Mouse (Mus musculus) midbrain, embryonic 10.5 days (tissue): ENCODE data around the gene Zfp36l3. TPM values are rescaled to one million over a fixed set of nuclear protein-coding genes. Genes with fewer than 3 reads are reported as not detected.
"Not testable (repeated sequence)": the region's sequence is repeated elsewhere in the genome, so short reads cannot be mapped to it uniquely, and the experiment has no call there.

Source experiments
- DNase-seq: peaks from one replicate; pipeline ENCODE4 v3.0.0-alpha.2; 2017; ENCODE audit warnings: low spot score
- H3K27ac ChIP-seq: fragments of 300-500 bp; sonication (generic); replicated peaks from 2 replicates; pipeline ENCODE4 v1.5.1; 2016; ENCODE audit warnings: mild to moderate bottlenecking
- H3K27me3 ChIP-seq: fragments of 300-500 bp; sonication (generic); 2 replicates; pipeline ENCODE4 v1.6.1; 2016; ENCODE audit warnings: low read depth, mild to moderate bottlenecking; ENCODE audit not compliant: poor library complexity, severe bottlenecking
- H3K36me3 ChIP-seq: fragments of 300-500 bp; sonication (generic); 2 replicates; pipeline ENCODE4 v1.6.1; 2016; ENCODE audit warnings: mild to moderate bottlenecking, moderate library complexity
- H3K4me1 ChIP-seq: fragments of 300-500 bp; sonication (generic); 2 replicates; pipeline ENCODE4 v1.6.1; 2016
- H3K4me3 ChIP-seq: fragments of 300-500 bp; sonication (generic); 2 replicates; pipeline ENCODE4 v1.5.1; 2016; ENCODE audit warnings: mild to moderate bottlenecking, moderate library complexity
- H3K9me3 ChIP-seq: fragments of 300-500 bp; sonication (generic); replicated peaks from 2 replicates; pipeline ENCODE4 v1.6.1; 2016; ENCODE audit warnings: mild to moderate bottlenecking
- WGBS: fragments of 180-500 bp; shearing (Covaris S2); methylation state at CpG from one replicate; pipeline ENCODE4 v1.1.7; 2016; 5-methylcytosine and 5-hydroxymethylcytosine counted together
- polyA plus RNA-seq: library from polyadenylated mRNA; unstranded; fragments of >200 nt; fragmentation: Nextera tagmentation; extraction: Ambion mirVana; gene quantifications from 2 replicates; pipeline ENCODE4 v1.2.1, GENCODE M21; 2016

Zfp36l3 gene
- 0.07 TPM in 1 of 2 replicates, not detected in the other for polyA plus RNA-seq

DNA sequence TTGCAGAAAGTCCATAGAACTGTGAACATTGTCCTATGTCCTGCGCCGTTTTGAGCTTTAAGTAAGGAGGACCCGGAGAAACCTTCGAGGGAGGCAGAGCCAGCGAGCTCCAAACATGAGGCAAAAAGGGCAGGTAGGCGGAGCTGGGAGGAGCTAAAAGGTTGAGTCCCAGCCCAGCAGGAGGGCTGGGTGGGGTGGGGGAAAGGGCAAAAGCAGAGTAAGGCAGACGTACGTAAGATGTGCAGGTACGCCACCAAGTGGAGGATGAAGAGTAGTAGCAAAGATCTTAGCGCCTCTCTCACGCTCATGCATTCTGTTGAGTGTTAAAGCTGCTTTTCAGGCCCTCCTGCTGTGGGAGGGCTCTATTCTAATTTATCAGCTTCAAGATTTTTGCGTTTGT lies at the start of gene Zfp36l3:
Gene Zfp36l3 (minus strand): TSS at position 119 of the 400 bp plus-strand sequence.
- no peak within 1 kb of the TSS for H3K4me3 ChIP-seq
- 89% methylated on average over 12 of the region's 12 CpGs for whole genome bisulfite sequencing

DNA sequence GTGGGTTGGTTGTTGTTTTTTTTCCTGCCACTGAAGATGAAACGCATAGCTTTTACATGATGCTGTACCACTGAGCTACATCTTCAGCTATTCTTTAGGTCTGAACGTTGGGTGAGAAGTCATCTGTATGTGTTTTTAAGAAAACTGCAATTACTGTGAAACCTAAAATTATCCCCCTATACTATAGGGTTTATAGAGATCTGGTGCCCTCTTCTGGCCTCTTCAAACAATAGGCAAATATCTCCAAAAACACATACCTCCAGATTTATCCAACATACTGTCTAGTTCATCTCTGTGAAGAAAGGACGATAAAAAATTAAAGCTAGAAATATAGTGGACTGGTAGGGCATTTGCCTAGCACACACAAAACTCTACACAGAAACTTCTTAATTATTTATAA lies 22.9 kb upstream of the Zfp36l3 start:
- H3K9me3 ChIP-seq = no peaks in the 10 kb centered on the region
- WGBS = 36% methylated on average over 3 of the region's 3 CpGs
- no peak overlapping the region for H3K27ac ChIP-seq
- no peak for DNase-seq
- no peaks in the 10 kb centered on the region for H3K36me3 ChIP-seq
- no peaks in the 10 kb centered on the region for H3K4me1 ChIP-seq
- H3K27me3 ChIP-seq = no peaks in the 10 kb centered on the region
- H3K4me3 ChIP-seq = no peak overlapping the region

More for the DNA sequence above, at the start of gene Zfp36l3:
- Histone ChIP-seq H3K9me3 (peaks cover 25% of the 10 kb centered on the region), H3K4me1 (no peaks in the 10 kb centered on the region), H3K27ac (no peak within 1 kb of the TSS), H3K27me3 (no peaks in the 10 kb centered on the region), H3K36me3 (no peaks in the 10 kb centered on the region)
- no peak for DNase-seq

DNA sequence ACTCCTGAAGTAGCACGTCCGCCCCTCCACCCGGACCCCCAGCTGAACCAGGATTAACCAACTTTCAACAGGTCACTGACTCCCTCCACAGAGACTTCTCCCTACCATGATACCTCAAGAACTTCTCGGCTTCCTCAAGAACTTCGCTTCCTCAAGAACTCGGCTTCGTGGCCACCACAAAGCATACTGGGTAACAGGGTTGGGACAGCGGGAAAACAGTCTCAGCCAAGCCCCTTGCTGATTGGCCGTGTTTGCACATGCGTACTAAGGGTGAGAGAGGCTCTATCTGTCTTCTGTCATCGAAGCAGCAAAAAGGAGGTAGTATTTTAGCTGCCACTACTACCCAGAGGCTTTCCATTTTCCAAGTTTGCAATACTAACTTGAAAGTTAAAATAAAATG lies 21.3 kb upstream of the Zfp36l3 start, which contains the start of gene Xlr:
Gene Xlr (minus strand): TSS at position 188 of the 400 bp plus-strand sequence.
- WGBS = 77% methylated on average over 11 of the region's 11 CpGs
- not testable (repeated sequence) for DNase-seq, H3K27me3 ChIP-seq, H3K36me3 ChIP-seq, H3K4me3 ChIP-seq, H3K27ac ChIP-seq, H3K9me3 ChIP-seq, H3K4me1 ChIP-seq

DNA sequence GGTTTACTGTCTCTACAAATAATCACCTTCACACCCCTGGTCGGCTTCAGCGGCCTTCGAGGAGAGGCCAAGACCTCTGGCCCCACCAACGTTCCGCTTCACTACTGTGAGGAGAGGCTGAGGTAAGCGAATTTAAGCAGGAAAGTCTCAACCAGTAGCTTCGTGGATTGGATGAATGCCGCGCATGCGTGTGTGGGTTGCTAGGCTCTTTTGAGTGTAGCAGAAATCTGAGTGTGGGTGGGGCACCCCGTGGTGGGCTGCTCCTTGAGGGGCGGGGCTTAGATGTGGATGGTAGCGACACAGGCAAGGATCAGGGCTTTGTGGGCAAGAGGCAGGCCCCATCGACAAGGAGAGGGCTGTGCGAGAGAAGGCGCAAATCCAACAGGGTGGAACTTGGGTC lies 18.5 kb downstream of the Zfp36l3 start, which contains the start of gene 1700013H16Rik:
Gene 1700013H16Rik (minus strand): TSS at position 96 of the 400 bp plus-strand sequence.
- 90% methylated on average over 16 of the region's 16 CpGs for WGBS
- Histone ChIP-seq H3K36me3 (no peaks in the 10 kb centered on the region), H3K9me3 (peaks cover 26% of the 10 kb centered on the region), H3K27ac (no peak within 1 kb of the TSS), H3K4me3 (no peak within 1 kb of the TSS), H3K27me3 (no peaks in the 10 kb centered on the region), H3K4me1 (no peaks in the 10 kb centered on the region)
- no peak for DNase-seq

DNA sequence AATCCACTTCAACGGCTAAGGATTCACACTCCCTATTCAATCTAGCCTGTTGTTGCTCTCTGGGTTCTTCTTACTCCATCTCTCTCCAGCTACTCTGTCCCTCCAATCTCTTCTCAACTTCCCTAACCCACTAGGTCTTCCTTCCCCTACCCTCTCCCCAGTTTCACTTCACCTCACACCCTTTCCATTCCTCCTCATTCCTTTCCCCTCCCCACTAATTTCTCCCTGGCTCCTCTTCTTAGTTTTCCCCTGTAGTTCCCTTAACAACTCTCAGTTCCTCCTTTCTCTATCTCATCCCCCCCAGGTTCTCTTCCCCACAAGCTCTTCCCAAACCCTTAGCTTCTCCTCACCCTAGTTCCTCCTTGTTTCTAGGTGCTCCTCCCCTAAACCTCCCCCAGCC lies 23.3 kb downstream of the Zfp36l3 start:
- no peaks in the 10 kb centered on the region for H3K36me3 ChIP-seq
- 72% methylated on average over 1 of the region's 1 CpGs for WGBS
- no peak for DNase-seq
- no peak overlapping the region for H3K4me3 ChIP-seq
- no peaks in the 10 kb centered on the region for H3K27me3 ChIP-seq
- no peak overlapping the region for H3K27ac ChIP-seq
- H3K9me3 ChIP-seq = peaks cover 22% of the 10 kb centered on the region
- no peaks in the 10 kb centered on the region for H3K4me1 ChIP-seq

DNA sequence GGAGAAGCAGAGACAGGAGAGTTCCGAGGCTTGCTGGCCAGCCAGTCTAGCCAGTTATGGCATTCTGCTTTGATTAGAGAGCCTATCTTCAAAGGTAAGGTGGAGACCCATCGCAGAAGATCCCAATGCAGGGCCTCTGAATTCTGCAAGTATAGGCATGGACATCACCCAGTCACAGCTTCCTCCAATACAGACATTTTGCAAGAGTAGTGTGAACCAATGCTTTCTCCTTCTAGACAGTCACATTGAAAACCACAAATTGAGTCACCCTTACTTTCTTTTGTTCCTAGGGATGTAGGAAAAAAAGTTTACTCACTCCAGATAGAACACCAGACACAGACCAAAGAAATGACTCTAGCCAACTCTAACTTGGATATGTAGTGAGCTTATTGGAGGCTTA lies 47.2 kb downstream of the Zfp36l3 start:
- H3K27me3 ChIP-seq = no peaks in the 10 kb centered on the region
- WGBS = 83% methylated on average over 2 of the region's 2 CpGs
- DNase-seq = no peak
- H3K36me3 ChIP-seq = no peaks in the 10 kb centered on the region
- H3K9me3 ChIP-seq = 0 out of 2 replicates have a peak, but pooled peaks cover 2% of the 10 kb centered on the region
- H3K4me3 ChIP-seq = no peak overlapping the region
- no peaks in the 10 kb centered on the region for H3K4me1 ChIP-seq
- H3K27ac ChIP-seq = no peak overlapping the region

DNA sequence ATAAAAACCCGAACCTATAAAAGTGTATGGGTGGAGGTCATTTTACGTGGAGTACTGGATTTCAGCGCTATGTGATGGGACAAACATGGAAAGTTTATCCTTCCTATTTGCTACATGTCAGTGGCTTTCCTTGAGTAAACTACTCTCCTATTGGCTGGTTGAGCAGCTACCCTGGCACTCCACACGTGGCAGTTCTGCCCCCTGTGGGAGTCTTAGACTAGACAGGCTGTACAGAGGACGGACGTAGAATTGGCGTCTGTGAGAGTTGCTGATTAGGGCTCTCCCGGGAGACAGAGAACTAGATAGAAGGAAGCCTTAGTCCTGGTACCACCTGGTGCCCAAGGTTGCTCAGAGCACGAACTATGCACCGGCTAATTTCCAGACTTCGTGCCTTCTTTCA lies 51.6 kb downstream of the Zfp36l3 start, which contains the start of gene 4930502E18Rik:
Gene 4930502E18Rik (plus strand): TSS at position 231 of the 400 bp plus-strand sequence.
- H3K4me1 ChIP-seq = no peaks in the 10 kb centered on the region
- H3K9me3 ChIP-seq = 0 out of 2 replicates have a peak, but pooled peaks cover 2% of the 10 kb centered on the region
- H3K4me3 ChIP-seq = no peak within 1 kb of the TSS
- no peaks in the 10 kb centered on the region for H3K36me3 ChIP-seq
- 91% methylated on average over 11 of the region's 11 CpGs for WGBS
- no peak within 1 kb of the TSS for H3K27ac ChIP-seq
- no peak for DNase-seq
- no peaks in the 10 kb centered on the region for H3K27me3 ChIP-seq

Other genes with a start within 250 kb of the Zfp36l3 start
- gene Rtl8c, start 168.4 kb downstream of the Zfp36l3 start, polyA plus RNA-seq = 30.3 and 45.8 TPM in 2 replicates
- gene Gm14597, start 167.4 kb downstream of the Zfp36l3 start, polyA plus RNA-seq = not detected in 2 replicates
- gene Rtl8a, start 132.7 kb downstream of the Zfp36l3 start, polyA plus RNA-seq = 55.9 and 75.2 TPM in 2 replicates
- 55.9 and 62.4 TPM in 2 replicates for gene Rtl8b, start 106.0 kb downstream of the Zfp36l3 start, polyA plus RNA-seq
- gene 4930502E18Rik, start 51.6 kb downstream of the Zfp36l3 start, polyA plus RNA-seq = 0.16 and 0.19 TPM in 2 replicates
- 0.15 and 0.22 TPM in 2 replicates for gene 1700013H16Rik, start 18.6 kb downstream of the Zfp36l3 start, polyA plus RNA-seq
- gene Xlr, start 21.3 kb upstream of the Zfp36l3 start, polyA plus RNA-seq = 1.4 and 2.0 TPM in 2 replicates